Mouse (Mus musculus) urinary bladder, postnatal 36 days (tissue): ENCODE measurements around the gene Vmn1r25.
"Not testable (repeated sequence)": the region's sequence is repeated elsewhere in the genome, so short reads cannot be mapped to it uniquely, and the experiment has no call there.

Source experiments
- DNase-seq, 2 experiments: peaks; one replicate each; pipeline ENCODE4 v3.0.0; 2022; ENCODE audit warnings: low spot score in 2 of 2, mixed read lengths in 1 of 2

Vmn1r25 gene

GRCm38 (mm10) chr6:57980710-57981109 is at the start of gene Vmn1r25:
Gene Vmn1r25, minus strand, starts transcription at chr6:57980810.
- DNase-seq: no peak

DNA sequence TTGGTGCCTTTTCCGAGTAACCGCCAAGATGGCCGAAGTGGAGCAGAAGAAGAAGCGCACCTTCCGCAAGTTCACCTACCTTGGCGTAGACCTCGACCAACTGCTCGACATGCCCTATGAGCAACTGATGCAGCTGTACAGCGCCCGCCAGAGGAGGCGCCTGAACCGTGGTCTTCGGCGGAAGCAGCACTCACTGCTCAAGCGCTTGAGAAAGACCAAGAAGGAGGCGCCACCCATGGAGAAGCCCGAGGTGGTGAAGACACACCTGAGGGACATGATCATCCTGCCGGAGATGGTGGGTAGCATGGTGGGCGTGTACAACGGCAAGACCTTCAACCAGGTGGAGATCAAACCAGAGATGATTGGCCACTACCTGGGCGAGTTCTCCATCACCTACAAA is 36.9 kb upstream of the Vmn1r25 start:
- DNase-seq: not testable (repeated sequence)

GRCm38 (mm10) chr6:58015059-58015458 is 34.4 kb upstream of the Vmn1r25 start, which contains the start of gene Vmn1r26:
Gene Vmn1r26, minus strand, starts transcription at chr6:58015159.
- DNase-seq: no peak

DNA sequence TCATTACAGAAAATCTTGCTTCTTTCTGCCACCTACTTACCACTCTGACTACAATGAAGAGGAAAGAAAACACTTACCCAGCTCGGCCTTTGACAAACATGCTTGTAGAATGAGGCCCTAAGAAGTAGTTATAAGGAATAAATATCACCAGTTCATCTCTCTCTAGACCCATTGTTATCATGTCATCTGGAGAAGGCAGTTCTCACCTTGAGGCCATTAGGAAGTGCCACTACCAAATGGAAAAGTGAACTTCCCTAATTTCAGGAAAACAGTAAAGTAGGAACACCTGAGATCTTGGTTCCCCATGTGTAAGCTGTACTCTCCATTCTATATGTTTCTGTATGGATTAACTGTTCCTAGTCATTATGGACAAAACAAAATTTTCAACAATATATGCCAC is 19.2 kb downstream of the Vmn1r25 start, which contains the start of gene Vmn1r24:
Vmn1r24 (minus strand) TSS at position 101 of the 400 bp plus-strand sequence.
- not testable (repeated sequence) for DNase-seq
